In the genomic region with DNA sequence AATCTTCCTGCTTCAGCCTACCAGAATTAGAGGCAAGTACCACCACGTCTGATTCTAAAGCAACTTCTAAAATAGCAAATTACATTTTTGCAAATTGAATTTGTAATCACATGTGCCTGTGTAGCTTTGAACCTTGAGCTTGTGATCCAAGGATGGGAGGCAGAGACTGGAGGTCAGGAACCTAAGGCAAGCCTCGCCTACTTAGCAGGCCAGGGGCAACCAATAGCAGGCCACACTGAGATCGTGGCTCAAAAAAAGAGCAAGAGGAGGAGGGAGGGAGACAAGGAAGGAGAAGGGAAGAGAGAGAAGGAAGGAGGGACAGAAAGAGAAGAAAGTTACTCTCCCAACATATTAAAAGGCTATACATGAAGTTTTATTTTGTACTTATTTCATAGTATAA, we compare ENCODE assay signal across 15 mouse cellular contexts. TPM values are rescaled to one million over a fixed set of nuclear protein-coding genes. Genes with fewer than 3 reads are reported as not detected.
A peak's percentile ranks its signal among the peaks of the same experiment; 100 is the strongest.
DNase-seq lines count a peak whose midpoint lies in the region; ATAC-seq and TF ChIP-seq lines count a peak whose summit lies in the region.
"Had no signal": no experiment of that assay in that cellular context is flagged by ENCODE, and none has a peak within 500 bp of the region (broad histone marks: within the 10 kb centered on the region; RNA-seq: fewer than 3 reads in every experiment).

No protein-coding gene starts in this region.

- H3K9ac ChIP-seq in forebrain, embryonic 13.5 days = no peak overlapping the region
- H3K9ac ChIP-seq in forebrain, embryonic 11.5 days (ENCODE audit: low read length) = no peak overlapping the region
- no peak overlapping the region for H3K9ac ChIP-seq in forebrain, embryonic 15.5 days (replicated peaks)
- H3K9ac ChIP-seq: embryonic facial prominence, embryonic 13.5 days; liver, embryonic 15.5 days had no signal

- H3K4me1 ChIP-seq in forebrain, embryonic 13.5 days = peaks cover 31% of the 10 kb centered on the region
- peaks cover 6% of the 10 kb centered on the region; the same call in 1 of the 2 replicates for H3K4me1 ChIP-seq in forebrain, embryonic 11.5 days (replicated peaks; ENCODE audit: control insufficient read depth, insufficient read depth, low read length)
- H3K4me1 ChIP-seq in forebrain, embryonic 15.5 days = peaks cover 37% of the 10 kb centered on the region

- H3K4me2 ChIP-seq in forebrain, embryonic 13.5 days = peak overlapping the region; percentile 1; the same call in 1 of the 2 replicates
- H3K4me2 ChIP-seq in forebrain, embryonic 11.5 days (ENCODE audit: low read depth, low read length, severe bottlenecking) = no peak overlapping the region
- no peak overlapping the region; the same call in 1 of the 2 replicates for H3K4me2 ChIP-seq in forebrain, embryonic 15.5 days (replicated peaks)
- H3K4me2 ChIP-seq: embryonic facial prominence, embryonic 13.5 days; liver, embryonic 15.5 days had no signal

- ATAC-seq in forebrain, embryonic 13.5 days = no peak
- no peak for ATAC-seq in forebrain, embryonic 11.5 days (replicated peaks; ENCODE audit: low FRiP score)
- ATAC-seq in forebrain, embryonic 15.5 days (replicated peaks) = no peak

- WGBS in forebrain, embryonic 13.5 days = 50% methylated on average over 3 of the region's 3 CpGs
- WGBS in forebrain, embryonic 11.5 days = 62% methylated on average over 3 of the region's 3 CpGs
- WGBS in forebrain, embryonic 15.5 days = 55% methylated on average over 3 of the region's 3 CpGs

- H3K4me3 ChIP-seq in forebrain, embryonic 13.5 days = no peak overlapping the region
- H3K4me3 ChIP-seq in forebrain, embryonic 11.5 days (ENCODE audit: low read depth, low read length) = no peak overlapping the region
- no peak overlapping the region for H3K4me3 ChIP-seq in layer of hippocampus, adult 2 months
- no peak overlapping the region for H3K4me3 ChIP-seq in forebrain, embryonic 15.5 days
- H3K4me3 ChIP-seq: embryonic facial prominence, embryonic 13.5 days; left cerebral cortex, adult 2 months; liver, embryonic 15.5 days had no signal

- no peaks in the 10 kb centered on the region for H3K27me3 ChIP-seq in forebrain, embryonic 13.5 days
- no peaks in the 10 kb centered on the region for H3K27me3 ChIP-seq in forebrain, embryonic 11.5 days (ENCODE audit: control insufficient read depth, insufficient read depth, low read length)
- no peaks in the 10 kb centered on the region for H3K27me3 ChIP-seq in forebrain, embryonic 15.5 days
- H3K27me3 ChIP-seq: embryonic facial prominence, embryonic 13.5 days; liver, embryonic 15.5 days had no signal

- no peak for DNase-seq in forebrain, embryonic 11.5 days (ENCODE audit: low spot score)
- no peak for DNase-seq in layer of hippocampus, adult 2 months (ENCODE audit: low spot score in 2 of 2)
- no peak for DNase-seq in layer of hippocampus, postnatal 10 days (ENCODE audit: low spot score in 2 of 2)
- DNase-seq in 3134 (ENCODE audit: extremely low read depth, insufficient read length, low spot score) = peak; percentile 46
- DNase-seq in right cerebral cortex, postnatal 4 days = no peak
- DNase-seq in urinary bladder, postnatal 36 days (ENCODE audit: low spot score in 2 of 2) = no peak
- DNase-seq: adrenal gland, postnatal 10 days; cerebellum, adult 18-20 months; kidney, postnatal 14 days had no signal

- no peak for TF ChIP-seq CTCF in layer of hippocampus, adult 2 months (conservative IDR thresholded peaks at IDR 0.05)

- H3K27ac ChIP-seq in forebrain, embryonic 13.5 days = no peak overlapping the region
- no peak overlapping the region for H3K27ac ChIP-seq in forebrain, embryonic 11.5 days (ENCODE audit: low read depth, low read length)
- H3K27ac ChIP-seq in layer of hippocampus, adult 2 months = peak overlapping the region; percentile 84; the same call in 1 of the 2 replicates
- H3K27ac ChIP-seq in forebrain, embryonic 15.5 days (replicated peaks) = peak overlapping the region; percentile 56
- H3K27ac ChIP-seq: embryonic facial prominence, embryonic 13.5 days; left cerebral cortex, adult 2 months; liver, embryonic 15.5 days; stomach, postnatal 0 days had no signal

- peaks cover 18% of the 10 kb centered on the region; the same call in 1 of the 2 replicates for H3K36me3 ChIP-seq in forebrain, embryonic 13.5 days (ENCODE audit: poor library complexity, severe bottlenecking)
- H3K36me3 ChIP-seq in forebrain, embryonic 11.5 days (ENCODE audit: control insufficient read depth, insufficient read depth, low read length) = no peaks in the 10 kb centered on the region; the same call in 1 of the 2 replicates
- H3K36me3 ChIP-seq in forebrain, embryonic 15.5 days = peaks cover 4% of the 10 kb centered on the region; the same call in 1 of the 2 replicates

- no peaks in the 10 kb centered on the region for H3K9me3 ChIP-seq in forebrain, embryonic 13.5 days (replicated peaks)
- H3K9me3 ChIP-seq in forebrain, embryonic 11.5 days (ENCODE audit: control insufficient read depth, low read length) = no peaks in the 10 kb centered on the region
- no peaks in the 10 kb centered on the region for H3K9me3 ChIP-seq in forebrain, embryonic 15.5 days
- H3K9me3 ChIP-seq: embryonic facial prominence, embryonic 13.5 days; liver, embryonic 15.5 days had no signal

RNA-seq across cellular contexts. Expression of a gene that starts 28.5 kb away (rescaled TPM):
- 47.3 and 56.6 TPM in 2 replicates for polyA plus RNA-seq in forebrain, embryonic 13.5 days (2015; fragmentation: Nextera tagmentation; extraction: Ambion mirVana)
- 57.8 and 66.6 TPM in 2 replicates for polyA plus RNA-seq in forebrain, embryonic 11.5 days (2014; fragmentation: Nextera tagmentation; extraction: Ambion mirVana)
- total RNA-seq in layer of hippocampus, adult 2 months (2021) = 100 to 1,000 TPM; 103 to 116 TPM
- 100 to 1,000 TPM; 139 to 148 TPM for total RNA-seq in layer of hippocampus, postnatal 10 days (2021)
- polyA plus RNA-seq in forebrain, embryonic 15.5 days (2015; fragmentation: Nextera tagmentation; extraction: Ambion mirVana) = 45.6 and 46.9 TPM in 2 replicates

Comparison
In these comparisons a context has a peak if more than half of its experiments do, and no peak if none do; other contexts are left out.
1. H3K27ac ChIP-seq: peak in layer of hippocampus, adult 2 months (single experiment) and forebrain, embryonic 15.5 days (single experiment); none in forebrain, embryonic 13.5 days (single experiment) and forebrain, embryonic 11.5 days (single experiment).